Mouse (Mus musculus) liver, adult 2 months (tissue): Measurements from ENCODE around the gene Ndrg3.

ENCODE experiments used
- CTCF ChIP-seq: fragments of 200-500 bp; IDR thresholded peaks from 2 replicates; pipeline ENCODE4 v1.5.1; 2011; ENCODE audit warnings: low read depth, low read length, control low read depth
- POLR2A ChIP-seq: fragments of 200-500 bp; IDR thresholded peaks from 2 replicates; pipeline ENCODE4 v1.6.1; 2011; ENCODE audit warnings: low read length, control low read depth; ENCODE audit not compliant: insufficient read depth; ENCODE audit errors: extremely low read depth

DNA sequence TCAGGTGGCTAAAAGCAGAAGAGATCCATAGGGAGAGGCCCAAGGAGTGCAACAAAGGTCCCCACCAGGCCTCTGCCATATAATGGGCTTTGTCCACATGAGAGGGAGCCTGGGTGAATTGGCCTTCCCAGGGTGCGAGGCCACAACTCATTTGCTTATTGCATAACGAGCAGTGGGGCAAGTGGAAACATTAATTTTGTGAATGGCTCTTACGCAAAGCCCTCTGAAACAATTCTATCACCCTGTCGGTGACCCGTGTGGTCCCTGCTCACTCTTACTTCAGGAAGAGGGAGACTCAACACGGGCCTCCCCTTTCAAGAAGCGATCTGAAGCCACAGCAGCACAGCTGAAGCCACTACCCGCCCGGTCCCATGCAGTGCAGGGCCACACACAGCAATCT is 45.4 kb upstream of the Ndrg3 start:
- TF ChIP-seq CTCF (no peak), POLR2A (no peak)
